Mouse (Mus musculus): ENCODE measurements at regions not wholly inside any gene's neighbourhood (a gene's known extent, or its start where the extent isn't known, plus 50 kb on each side); places are given as distances from the start of the nearest gene placed in this dataset.

GRCm38 (mm10) chr4:8462414-8462813 is 223.6 kb upstream of the Car8 start:
- in situ Hi-C loops (cut with MboI, MseI), result loop anchor here (25.0 kb wide), 1 partner anchor 1625 kb away; no protein-coding TSS in a partner anchor

DNA sequence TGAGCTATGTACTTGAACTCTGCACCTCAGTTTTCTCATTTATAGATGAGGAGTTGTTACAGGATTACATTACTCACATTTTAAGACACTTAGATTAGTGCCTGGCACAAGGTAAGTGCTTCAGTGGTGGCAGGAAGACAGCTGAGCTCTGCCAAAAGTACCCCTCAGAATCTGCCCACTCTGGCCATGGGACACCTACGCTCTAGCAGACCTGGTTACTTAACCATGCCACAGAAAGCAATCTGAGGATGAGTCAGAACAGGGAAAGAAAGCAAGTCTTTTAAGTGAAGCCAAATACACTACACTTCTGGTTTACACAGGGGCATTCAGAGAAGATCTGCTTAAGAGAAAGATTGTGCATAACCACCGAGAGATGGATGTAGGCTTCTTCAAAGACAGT is 215.5 kb upstream of the Car8 start:
- in situ Hi-C loops (cut with MboI, MseI), result loop anchor here (25.0 kb wide), 1 partner anchor 1633 kb away; no protein-coding TSS in a partner anchor

DNA sequence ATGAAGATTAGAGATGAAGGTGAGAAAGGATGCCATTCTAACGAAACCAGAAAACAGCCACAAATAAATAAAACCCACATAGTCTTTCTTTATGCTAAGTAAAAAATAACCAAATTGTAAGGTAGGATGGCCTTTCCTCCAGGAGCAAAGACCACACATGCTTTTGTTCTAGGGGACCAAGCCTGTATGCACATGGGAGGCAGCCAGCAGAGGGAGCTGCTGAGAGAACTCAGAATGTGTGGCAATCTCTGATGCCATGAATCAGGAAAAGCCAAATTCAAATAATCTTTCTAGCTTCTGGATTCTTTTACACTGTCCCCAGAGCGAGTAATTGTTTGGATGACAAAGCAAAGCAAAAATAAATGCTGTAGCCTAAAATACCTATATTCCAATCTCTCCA is 193.6 kb upstream of the Car8 start:
- in situ Hi-C loops (cut with MboI, MseI), result no loop called here

GRCm38 (mm10) chr4:8431032-8431332 is 192.1 kb upstream of the Car8 start:
- in situ Hi-C loops (cut with MboI, MseI), result no loop called here

- in situ Hi-C loops (cut with MboI, MseI), result no loop called here
Observed at GRCm38 (mm10) chr4:8430269-8431031, 191.6 kb upstream of the Car8 start.

GRCm38 (mm10) chr4:8429771-8430170 is 190.9 kb upstream of the Car8 start:
- in situ Hi-C loops (cut with MboI, MseI), result no loop called here

- in situ Hi-C loops (cut with MboI, MseI), result no loop called here
Observed at GRCm38 (mm10) chr4:8428629-8429523, 190.0 kb upstream of the Car8 start.

- in situ Hi-C loops (cut with MboI, MseI), result no loop called here
Observed at GRCm38 (mm10) chr4:8427812-8428211, 189.0 kb upstream of the Car8 start.

DNA sequence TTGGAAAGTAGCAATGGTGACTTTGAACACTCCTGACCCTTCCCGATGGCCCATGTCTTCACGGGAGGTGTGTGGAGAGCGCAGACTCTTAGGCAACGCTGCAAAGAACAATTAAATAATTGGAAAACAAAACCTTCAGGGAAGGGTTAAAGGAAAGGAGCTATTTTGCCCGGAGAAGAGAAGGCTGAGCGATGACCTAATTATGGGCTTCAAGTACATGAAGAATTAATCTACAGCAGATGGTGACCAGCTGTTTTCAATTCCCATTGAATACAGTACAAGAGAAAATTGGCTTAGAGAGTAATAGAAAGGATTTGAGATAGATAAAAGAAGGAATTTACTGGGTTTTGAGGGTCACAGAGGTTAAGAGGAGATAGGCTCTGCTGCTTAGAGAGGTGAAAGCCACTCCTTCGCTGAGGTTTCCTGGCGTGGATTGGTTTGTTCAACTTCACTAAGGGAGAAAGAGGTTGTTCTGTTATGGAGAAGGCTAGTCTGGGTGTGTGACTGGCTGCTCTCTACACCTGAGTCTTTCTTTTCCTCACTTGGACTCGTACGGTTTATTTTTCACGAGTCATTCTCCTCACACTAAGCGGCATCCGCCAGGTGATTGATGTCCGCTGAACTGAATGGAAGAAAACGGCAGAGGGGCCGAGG is 184.7 kb upstream of the Car8 start:
- in situ Hi-C loops (cut with MboI, MseI), result no loop called here

GRCm38 (mm10) chr4:8421285-8421684 is 182.4 kb upstream of the Car8 start:
- in situ Hi-C loops (cut with MboI, MseI), result no loop called here

- in situ Hi-C loops (cut with MboI, MseI), result no loop called here
Observed at GRCm38 (mm10) chr4:8418374-8419031, 179.7 kb upstream of the Car8 start.

GRCm38 (mm10) chr4:8417821-8418220 is 179.0 kb upstream of the Car8 start:
- in situ Hi-C loops (cut with MboI, MseI), result no loop called here

- in situ Hi-C loops (cut with MboI, MseI), result no loop called here
Observed at GRCm38 (mm10) chr4:8413307-8413706, 174.5 kb upstream of the Car8 start.

GRCm38 (mm10) chr4:8400069-8400468 is 161.2 kb upstream of the Car8 start:
- in situ Hi-C loops (cut with MboI, MseI), result no loop called here

GRCm38 (mm10) chr4:8399430-8399829 is 160.6 kb upstream of the Car8 start:
- in situ Hi-C loops (cut with MboI, MseI), result no loop called here

- in situ Hi-C loops (cut with MboI, MseI), result no loop called here
Observed at GRCm38 (mm10) chr4:8398969-8399368, 160.1 kb upstream of the Car8 start.

- in situ Hi-C loops (cut with MboI, MseI), result no loop called here
Observed at GRCm38 (mm10) chr4:8383162-8383561, 144.3 kb upstream of the Car8 start.

DNA sequence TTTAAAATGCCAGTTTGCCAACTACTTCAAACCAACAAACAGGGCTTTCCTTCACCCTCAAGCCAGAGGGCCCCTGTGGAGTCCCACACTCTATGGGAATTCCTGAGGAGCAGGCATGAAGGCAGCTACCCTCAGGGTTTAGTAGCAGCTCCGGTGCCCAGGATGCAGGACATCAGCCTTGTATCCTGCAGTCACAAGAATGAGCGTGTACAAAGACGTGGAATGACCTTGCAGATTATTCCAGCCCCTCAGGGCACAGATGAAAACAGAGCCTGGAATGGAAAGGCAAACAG is 143.2 kb upstream of the Car8 start:
- in situ Hi-C loops (cut with MboI, MseI), result no loop called here

GRCm38 (mm10) chr4:8381408-8382124 is 142.7 kb upstream of the Car8 start:
- in situ Hi-C loops (cut with MboI, MseI), result no loop called here

DNA sequence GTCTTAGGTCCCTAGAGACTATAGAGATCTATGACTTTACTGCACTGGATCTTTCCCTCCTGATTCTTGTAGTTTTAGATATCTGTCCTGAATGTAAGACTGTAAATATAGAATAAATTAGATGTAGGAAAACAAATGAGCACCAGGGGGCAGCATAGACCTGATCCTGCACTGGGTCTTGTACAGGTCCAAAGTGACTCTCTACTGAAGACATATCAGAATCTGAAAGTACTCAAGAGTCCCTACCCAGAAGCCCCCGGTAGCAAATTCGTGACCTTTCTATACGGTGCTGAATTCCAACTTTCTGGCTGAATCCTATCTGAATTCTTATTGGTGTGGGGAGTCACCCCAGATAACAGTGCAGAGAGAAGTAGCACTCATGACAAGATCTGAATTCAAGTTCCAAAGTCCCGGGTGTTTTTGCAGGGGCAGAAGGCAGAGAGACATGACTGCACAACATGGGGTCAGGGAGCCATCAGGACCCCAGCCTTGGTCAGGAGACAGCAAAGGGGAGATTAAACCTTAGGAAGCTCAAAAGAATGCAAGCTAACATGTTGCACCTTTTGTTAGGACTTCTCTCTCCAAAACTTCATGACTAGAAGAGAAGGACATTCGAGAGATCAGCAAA is 142.0 kb upstream of the Car8 start:
- in situ Hi-C loops (cut with MboI, MseI), result no loop called here

Measured in T-helper 1 cell (primary cell).